Mouse (Mus musculus) thymus, postnatal 25 days (tissue): ENCODE measurements around the gene Gtf2ird1.
"Not testable (repeated sequence)": the region's sequence is repeated elsewhere in the genome, so short reads cannot be mapped to it uniquely, and the experiment has no call there.

Experiments used
- DNase-seq: peaks from one replicate; pipeline ENCODE4 v3.0.0; 2022

Gene Gtf2ird1

DNA sequence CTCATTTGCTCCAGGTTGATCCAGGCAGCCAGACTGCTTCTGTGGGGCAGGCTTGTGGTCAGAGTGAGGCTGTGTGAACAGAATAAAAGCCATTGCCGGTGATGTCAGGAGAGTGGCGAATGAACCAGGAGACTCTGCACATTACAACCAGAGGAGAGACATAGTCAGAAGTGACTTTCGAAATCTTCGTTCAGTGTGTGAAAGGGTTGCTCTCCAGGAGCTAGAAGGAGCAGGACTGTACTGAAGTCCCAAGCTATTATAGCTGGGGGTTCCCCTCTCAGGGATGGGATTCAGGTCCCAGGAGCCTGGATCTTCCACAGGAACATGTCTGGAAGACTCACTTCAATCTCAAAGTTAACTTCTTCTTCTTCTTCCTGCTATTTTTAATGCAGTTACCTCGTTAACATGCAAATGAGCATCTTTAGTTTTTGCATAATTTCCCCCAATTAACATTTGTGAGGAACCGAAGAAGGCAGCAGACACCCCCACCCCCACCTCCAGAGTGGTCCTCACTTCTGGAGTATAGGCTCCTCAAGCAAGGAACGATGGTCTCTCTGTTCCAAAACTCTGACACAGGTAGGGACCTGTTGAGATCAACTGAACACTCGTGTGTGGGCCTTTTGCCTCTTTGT is 14.1 kb upstream of the Gtf2ird1 start:
- no peak for DNase-seq

GRCm38 (mm10) chr5:134469559-134470150 is 13.1 kb upstream of the Gtf2ird1 start:
- DNase-seq, result no peak

- peak; percentile 60 for DNase-seq
These were observed 11.7 kb upstream of the Gtf2ird1 start for GRCm38 (mm10) chr5:134468158-134468765.

- no peak for DNase-seq
These were observed 10.6 kb upstream of the Gtf2ird1 start for GRCm38 (mm10) chr5:134467030-134467549.

GRCm38 (mm10) chr5:134466296-134467029 is 9.9 kb upstream of the Gtf2ird1 start:
- DNase-seq, result no peak

DNA sequence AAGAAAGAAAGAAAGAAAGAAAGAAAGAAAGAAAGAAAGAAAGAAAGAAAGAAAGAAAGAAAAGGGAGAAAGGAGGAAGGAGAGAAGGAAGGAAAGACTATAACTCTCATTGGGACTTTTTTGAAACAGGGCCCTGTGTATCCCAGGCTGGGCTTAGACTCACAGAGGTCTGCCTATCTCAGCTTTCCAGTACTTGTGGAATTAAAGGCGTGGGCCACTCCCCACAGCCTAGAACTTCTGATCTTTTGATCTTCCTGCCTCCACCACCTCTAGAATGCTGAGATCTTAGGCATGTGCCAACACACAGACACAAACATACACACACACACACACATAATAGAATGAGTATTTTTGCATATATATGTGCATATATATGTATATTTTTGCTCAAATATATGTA is 8.7 kb upstream of the Gtf2ird1 start:
- no peak for DNase-seq

- no peak for DNase-seq
These were observed 7.7 kb upstream of the Gtf2ird1 start for GRCm38 (mm10) chr5:134464225-134464624.

GRCm38 (mm10) chr5:134462731-134463130 is 6.2 kb upstream of the Gtf2ird1 start:
- DNase-seq, result no peak

DNA sequence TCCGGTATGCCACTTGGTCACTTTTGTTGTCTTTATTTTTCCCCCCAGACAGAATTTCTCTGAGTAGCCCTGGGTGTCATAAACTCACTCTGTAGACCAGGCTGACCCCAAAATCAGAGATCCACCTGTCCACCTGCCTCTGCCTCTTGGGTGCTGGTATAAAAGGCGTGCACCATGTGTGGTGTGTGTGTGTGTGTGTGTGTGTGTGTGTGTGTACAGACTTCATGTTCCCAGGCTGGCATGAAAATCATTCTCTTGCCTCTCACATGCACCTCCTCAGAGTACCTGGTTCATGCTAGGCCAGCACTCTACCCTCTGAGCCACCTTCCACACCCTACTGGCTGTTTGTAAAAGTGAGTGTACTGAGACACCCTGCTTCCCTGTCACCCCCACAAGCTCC is 5.8 kb upstream of the Gtf2ird1 start:
- DNase-seq, result no peak

DNA sequence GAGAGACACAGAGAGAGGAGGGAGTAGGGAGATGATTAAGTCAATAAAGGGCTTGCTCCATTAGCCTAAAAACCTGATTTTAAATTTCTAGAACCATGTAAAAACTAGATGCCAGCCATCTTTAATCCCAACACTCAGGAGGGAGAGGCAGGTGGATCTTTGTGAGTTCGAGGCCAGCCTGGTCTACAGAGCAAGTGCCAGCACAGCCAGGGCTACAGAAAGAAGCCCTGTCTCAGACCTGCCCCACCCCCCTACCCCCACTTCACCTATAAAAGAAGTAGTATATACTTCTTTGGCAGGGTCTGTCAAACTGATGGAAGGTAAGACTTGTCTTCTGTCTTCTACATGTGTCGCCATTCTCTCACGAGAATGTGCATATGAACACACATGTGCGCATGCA is 4.0 kb upstream of the Gtf2ird1 start:
- DNase-seq, result no peak

- no peak for DNase-seq
These were observed 2.6 kb upstream of the Gtf2ird1 start for GRCm38 (mm10) chr5:134459096-134459495.

GRCm38 (mm10) chr5:134458416-134458815 is 1.9 kb upstream of the Gtf2ird1 start:
- no peak for DNase-seq

DNA sequence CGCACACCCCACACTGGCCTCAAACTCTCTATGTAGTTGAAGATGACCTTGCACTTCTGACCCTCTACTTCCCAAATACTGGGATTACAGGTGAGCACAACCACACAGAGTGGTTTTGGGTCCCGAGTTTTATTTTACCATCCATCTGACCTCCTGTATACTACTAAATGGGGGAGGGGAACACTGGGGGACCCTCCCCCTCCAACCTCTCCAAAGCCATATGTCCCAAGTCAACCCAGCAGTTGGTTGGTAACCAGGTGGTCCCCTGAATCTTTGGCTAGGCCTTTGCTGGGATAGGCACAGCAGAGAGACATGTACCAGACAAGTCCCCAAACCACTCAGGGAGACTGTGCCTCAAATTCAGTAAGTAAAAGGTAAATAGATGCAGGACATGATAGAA is 855 bp upstream of the Gtf2ird1 start:
- no peak for DNase-seq

DNA sequence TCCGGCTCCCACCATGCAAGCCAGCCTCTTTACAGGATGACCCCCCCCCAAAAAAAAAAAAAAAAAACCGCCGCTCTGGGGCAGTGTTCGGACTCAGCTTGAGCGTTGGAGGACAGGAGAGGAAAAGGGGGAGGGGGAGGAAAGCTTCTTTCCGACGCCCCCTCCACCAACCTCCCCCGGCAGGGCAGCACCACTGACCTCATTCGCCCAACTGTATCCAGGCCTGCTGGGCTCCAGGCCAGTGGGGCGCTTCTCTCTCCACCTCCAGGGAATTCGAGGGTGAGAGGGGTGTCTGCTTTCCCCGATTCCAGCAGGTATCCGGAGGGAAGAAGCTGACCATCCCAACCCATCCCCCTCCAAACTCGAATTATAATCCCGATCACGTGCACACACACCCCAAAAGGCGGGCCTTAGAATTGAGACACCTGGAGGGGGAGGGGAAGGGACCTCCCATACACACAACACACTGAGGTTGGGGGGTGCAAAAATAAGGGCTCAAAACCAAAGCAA is 547 bp downstream of the Gtf2ird1 start:
- DNase-seq, result peak; percentile 71

GRCm38 (mm10) chr5:134455186-134455895 is 1.2 kb downstream of the Gtf2ird1 start:
- peak; percentile 81 for DNase-seq

DNA sequence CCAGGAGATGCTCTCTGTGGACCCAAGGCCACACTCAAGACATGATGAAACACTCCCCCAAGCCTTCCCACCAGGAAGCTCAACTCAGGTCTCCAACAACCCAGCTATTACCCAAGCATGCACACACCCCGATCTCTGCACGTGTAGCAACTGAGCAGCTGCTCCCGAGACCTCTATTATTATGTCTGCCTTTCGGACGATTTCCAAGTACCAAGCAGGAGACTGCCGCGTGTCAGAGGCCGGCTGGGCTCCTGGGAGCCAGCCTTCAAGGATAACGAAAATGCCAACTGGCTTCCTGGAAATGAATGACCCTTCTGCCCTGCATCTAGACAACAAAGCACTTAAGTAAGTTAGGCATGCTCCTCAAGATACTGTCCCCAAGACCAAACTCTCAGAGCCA is 2.1 kb downstream of the Gtf2ird1 start:
- DNase-seq, result no peak

GRCm38 (mm10) chr5:134453577-134453976 is 2.9 kb downstream of the Gtf2ird1 start:
- DNase-seq, result no peak

- not testable (repeated sequence) for DNase-seq
These were observed 9.8 kb downstream of the Gtf2ird1 start for GRCm38 (mm10) chr5:134446755-134447154.

DNA sequence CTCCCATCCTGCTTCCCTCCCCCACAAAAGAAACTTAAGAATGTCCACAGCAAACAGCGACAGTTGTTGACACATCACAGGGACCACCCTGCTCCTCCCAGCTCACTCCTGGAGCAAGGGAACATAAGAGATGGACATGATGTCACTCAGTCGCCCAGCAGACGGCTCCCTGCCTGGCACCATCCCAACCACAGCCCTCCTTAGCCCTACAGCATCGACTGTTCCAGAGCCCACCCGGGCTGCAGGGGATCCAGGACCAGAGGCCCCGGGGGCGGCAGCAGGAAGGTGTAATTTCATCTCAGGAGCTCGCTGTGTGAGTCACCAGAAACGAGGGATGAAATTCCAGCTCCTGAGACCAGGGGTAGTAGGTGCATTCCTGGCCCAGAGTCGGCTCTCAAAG is 10.6 kb downstream of the Gtf2ird1 start:
- no peak for DNase-seq

DNA sequence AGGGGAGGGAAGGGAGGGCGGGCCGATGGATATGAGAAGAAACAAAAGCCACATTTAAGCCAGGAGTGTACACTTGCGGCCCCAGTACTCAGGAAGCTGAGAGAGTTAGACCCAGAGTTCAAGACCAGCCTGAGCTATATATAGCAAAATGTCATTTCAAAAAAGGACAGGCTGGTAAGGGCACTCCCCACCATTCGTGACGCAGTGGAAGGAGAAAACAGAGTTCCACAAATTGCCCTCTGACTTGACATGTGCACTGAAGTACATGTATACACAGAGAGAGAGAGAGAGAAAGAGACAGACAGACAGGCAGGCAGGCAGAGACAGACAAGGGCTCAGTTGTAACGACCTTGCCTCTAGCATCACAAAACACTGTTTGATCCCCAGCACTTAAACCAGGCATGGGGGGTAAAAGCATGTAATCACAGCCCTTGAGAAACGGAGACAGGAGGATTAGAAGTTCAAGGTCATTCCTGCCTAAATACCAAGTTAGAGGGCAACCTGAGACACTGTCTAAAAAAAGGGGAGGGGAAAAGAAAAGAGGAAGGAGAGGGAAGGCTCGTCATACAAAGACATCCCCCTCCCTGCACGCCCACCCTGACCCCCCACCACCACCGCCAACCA is 11.2 kb downstream of the Gtf2ird1 start:
- DNase-seq, result peak; percentile 56

DNA sequence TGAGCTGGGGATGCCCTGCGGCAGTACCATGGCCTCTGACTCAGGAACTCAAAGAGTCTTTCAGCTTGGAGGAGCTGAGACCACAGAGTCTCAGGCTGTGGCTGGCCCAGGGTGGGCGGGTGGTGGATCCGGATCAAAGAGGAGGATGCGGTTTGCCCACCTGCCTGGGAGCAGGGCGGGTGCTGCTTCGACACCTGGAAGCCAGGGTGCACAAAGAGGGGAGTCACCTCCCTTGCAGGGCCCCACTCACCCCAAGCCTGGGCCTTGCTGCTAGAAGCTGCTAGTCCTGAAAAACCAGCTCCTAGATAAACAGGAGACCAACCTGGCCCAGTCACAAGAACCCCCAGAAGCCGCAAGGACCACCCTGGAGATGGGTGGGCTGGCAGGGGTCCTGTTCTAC is 12.0 kb downstream of the Gtf2ird1 start:
- DNase-seq, result peak; percentile 95

GRCm38 (mm10) chr5:134442066-134442465 is 14.4 kb downstream of the Gtf2ird1 start:
- no peak for DNase-seq
